Mouse (Mus musculus): ENCODE results near the gene Nmrk2.

DNA sequence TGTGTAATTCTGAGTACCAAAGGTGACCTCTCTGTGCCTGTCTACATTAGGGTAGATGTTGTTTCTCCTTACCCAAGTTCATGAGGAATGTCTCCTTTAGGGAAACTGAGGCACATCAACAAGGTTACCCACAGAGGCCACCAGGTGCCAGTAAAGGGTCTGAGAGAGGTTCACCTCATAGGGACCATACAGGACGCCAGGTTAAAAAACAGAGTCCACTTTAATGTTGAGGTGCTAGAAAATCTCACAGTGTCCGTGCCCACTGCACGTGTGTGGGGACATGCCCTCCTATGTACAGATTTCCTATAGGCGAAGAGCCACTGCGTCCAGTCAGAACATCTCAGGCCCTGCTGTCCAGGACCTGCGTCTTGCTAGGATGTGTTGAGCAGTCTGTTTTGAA is 2.9 kb downstream of the Nmrk2 start:
- TF ChIP-seq POLR2A (IDR thresholded peaks at IDR 0.05; ENCODE audit: borderline replicate concordance, extremely low read depth, low read depth, low read length) (no peak), CTCF (IDR thresholded peaks at IDR 0.05; ENCODE audit: insufficient read depth, low read length) (no peak)

All from lung, adult 2 months (tissue).